Mouse (Mus musculus): ENCODE measurements around the gene Gm45717. TPM values are rescaled to one million over a fixed set of nuclear protein-coding genes. Genes with fewer than 3 reads are reported as not detected.

Gm45717 gene
- polyA plus RNA-seq, 1 experiment from 2014 or later: 0.76 TPM

- WGBS: 1% methylated on average over 9 of the region's 9 CpGs
- H3K27ac ChIP-seq (ENCODE audit: low read length): 0 out of 2 replicates have a peak overlapping the region, but pooled peaks have one; percentile 13
- no peaks in the 10 kb centered on the region for H3K27me3 ChIP-seq (ENCODE audit: insufficient read depth, low read length)
- peaks cover 52% of the 10 kb centered on the region for H3K4me1 ChIP-seq (ENCODE audit: insufficient read depth, low read length)
- peak overlapping the region; percentile 77 for H3K9ac ChIP-seq (replicated peaks; ENCODE audit: low read length)
- ATAC-seq (ENCODE audit: low FRiP score, low TSS enrichment): no peak
- 0 out of 2 replicates have a peak, but pooled peaks cover 2% of the 10 kb centered on the region for H3K36me3 ChIP-seq (ENCODE audit: insufficient read depth, low read length)
- no peaks in the 10 kb centered on the region for H3K9me3 ChIP-seq (ENCODE audit: low read length)
- H3K4me2 ChIP-seq (replicated peaks; ENCODE audit: low read depth, low read length): peak overlapping the region; percentile 79
- H3K4me3 ChIP-seq (ENCODE audit: low read length): peak overlapping the region; percentile 73
Observed at GRCm38 (mm10) chr7:140954733-140955071, 1.0 kb downstream of the Gm45717 start.

GRCm38 (mm10) chr7:140953800-140954732 is 1.7 kb downstream of the Gm45717 start:
- whole genome bisulfite sequencing: 51% methylated on average over 15 of the region's 15 CpGs
- H3K27me3 ChIP-seq (ENCODE audit: insufficient read depth, low read length): no peaks in the 10 kb centered on the region
- peaks cover 51% of the 10 kb centered on the region for H3K4me1 ChIP-seq (ENCODE audit: insufficient read depth, low read length)
- no peaks in the 10 kb centered on the region for H3K9me3 ChIP-seq (ENCODE audit: low read length)
- peak overlapping the region; percentile 79 for H3K4me2 ChIP-seq (replicated peaks; ENCODE audit: low read depth, low read length)
- H3K36me3 ChIP-seq (ENCODE audit: insufficient read depth, low read length): peaks cover 8% of the 10 kb centered on the region; the same call in 1 of the 2 replicates
- H3K27ac ChIP-seq (ENCODE audit: low read length): 0 out of 2 replicates have a peak overlapping the region, but pooled peaks have one; percentile 13
- H3K4me3 ChIP-seq (ENCODE audit: low read length): peak overlapping the region; percentile 73
- ATAC-seq (ENCODE audit: low FRiP score, low TSS enrichment): no peak
- peak overlapping the region; percentile 77 for H3K9ac ChIP-seq (replicated peaks; ENCODE audit: low read length)

- H3K4me2 ChIP-seq (replicated peaks; ENCODE audit: low read depth, low read length): peak overlapping the region; percentile 79
- peaks cover 18% of the 10 kb centered on the region for H3K36me3 ChIP-seq (ENCODE audit: insufficient read depth, low read length)
- no peak for ATAC-seq (ENCODE audit: low FRiP score, low TSS enrichment)
- no peak overlapping the region for H3K27ac ChIP-seq (ENCODE audit: low read length)
- no peak overlapping the region for H3K4me3 ChIP-seq (ENCODE audit: low read length)
- H3K9ac ChIP-seq (replicated peaks; ENCODE audit: low read length): peak overlapping the region; percentile 77
- peaks cover 49% of the 10 kb centered on the region for H3K4me1 ChIP-seq (ENCODE audit: insufficient read depth, low read length)
- H3K9me3 ChIP-seq (ENCODE audit: low read length): no peaks in the 10 kb centered on the region
- 80% methylated on average over 11 of the region's 11 CpGs for WGBS
- no peaks in the 10 kb centered on the region for H3K27me3 ChIP-seq (ENCODE audit: insufficient read depth, low read length)
Observed at GRCm38 (mm10) chr7:140953133-140953532, 2.6 kb downstream of the Gm45717 start.

GRCm38 (mm10) chr7:140952441-140952840 is 3.3 kb downstream of the Gm45717 start:
- Histone ChIP-seq H3K9me3 (ENCODE audit: low read length) (no peaks in the 10 kb centered on the region), H3K4me3 (ENCODE audit: low read length) (no peak overlapping the region), H3K27ac (ENCODE audit: low read length) (no peak overlapping the region), H3K4me1 (ENCODE audit: insufficient read depth, low read length) (peaks cover 49% of the 10 kb centered on the region), H3K9ac (replicated peaks; ENCODE audit: low read length) (no peak overlapping the region), H3K36me3 (ENCODE audit: insufficient read depth, low read length) (peaks cover 23% of the 10 kb centered on the region), H3K4me2 (replicated peaks; ENCODE audit: low read depth, low read length) (no peak overlapping the region), H3K27me3 (ENCODE audit: insufficient read depth, low read length) (no peaks in the 10 kb centered on the region)
- 74% methylated on average over 7 of the region's 7 CpGs for WGBS
- ATAC-seq (ENCODE audit: low FRiP score, low TSS enrichment): no peak

GRCm38 (mm10) chr7:140951765-140952164 is 4.0 kb downstream of the Gm45717 start:
- Histone ChIP-seq H3K9ac (replicated peaks; ENCODE audit: low read length) (no peak overlapping the region), H3K27ac (ENCODE audit: low read length) (peak overlapping the region; percentile 61; the same call in 1 of the 2 replicates), H3K9me3 (ENCODE audit: low read length) (no peaks in the 10 kb centered on the region), H3K4me3 (ENCODE audit: low read length) (no peak overlapping the region), H3K4me2 (replicated peaks; ENCODE audit: low read depth, low read length) (no peak overlapping the region), H3K27me3 (ENCODE audit: insufficient read depth, low read length) (no peaks in the 10 kb centered on the region), H3K4me1 (ENCODE audit: insufficient read depth, low read length) (peaks cover 46% of the 10 kb centered on the region), H3K36me3 (ENCODE audit: insufficient read depth, low read length) (peaks cover 29% of the 10 kb centered on the region)
- 60% methylated on average over 6 of the region's 6 CpGs for WGBS
- ATAC-seq (ENCODE audit: low FRiP score, low TSS enrichment): no peak

- 20% methylated on average over 8 of the region's 8 CpGs for WGBS
- Histone ChIP-seq H3K27me3 (ENCODE audit: insufficient read depth, low read length) (no peaks in the 10 kb centered on the region), H3K36me3 (ENCODE audit: insufficient read depth, low read length) (peaks cover 34% of the 10 kb centered on the region), H3K4me2 (replicated peaks; ENCODE audit: low read depth, low read length) (peak overlapping the region; percentile 14; the same call in 1 of the 2 replicates), H3K4me3 (ENCODE audit: low read length) (no peak overlapping the region), H3K27ac (ENCODE audit: low read length) (peak overlapping the region; percentile 61), H3K9ac (replicated peaks; ENCODE audit: low read length) (0 out of 2 replicates have a peak overlapping the region, but pooled peaks have one; percentile 28), H3K9me3 (ENCODE audit: low read length) (no peaks in the 10 kb centered on the region), H3K4me1 (ENCODE audit: insufficient read depth, low read length) (peaks cover 39% of the 10 kb centered on the region)
- ATAC-seq (ENCODE audit: low FRiP score, low TSS enrichment): no peak
Observed at GRCm38 (mm10) chr7:140951051-140951450, 4.7 kb downstream of the Gm45717 start.

- H3K4me2 ChIP-seq (replicated peaks; ENCODE audit: low read depth, low read length): peak within 1 kb of the TSS; percentile 14; the same call in 1 of the 2 replicates
- H3K4me1 ChIP-seq (ENCODE audit: insufficient read depth, low read length): peaks cover 37% of the 10 kb centered on the region
- no peaks in the 10 kb centered on the region for H3K27me3 ChIP-seq (ENCODE audit: insufficient read depth, low read length)
- no peak for ATAC-seq (ENCODE audit: low FRiP score, low TSS enrichment)
- no peaks in the 10 kb centered on the region for H3K9me3 ChIP-seq (ENCODE audit: low read length)
- H3K36me3 ChIP-seq (ENCODE audit: insufficient read depth, low read length): peaks cover 34% of the 10 kb centered on the region
- H3K9ac ChIP-seq (replicated peaks; ENCODE audit: low read length): 0 out of 2 replicates have a peak within 1 kb of the TSS, but pooled peaks have one; percentile 28
- WGBS: 53% methylated on average over 16 of the region's 16 CpGs
- peak within 1 kb of the TSS; percentile 61 for H3K27ac ChIP-seq (ENCODE audit: low read length)
- no peak within 1 kb of the TSS for H3K4me3 ChIP-seq (ENCODE audit: low read length)
Observed at GRCm38 (mm10) chr7:140949824-140950530, 5.8 kb downstream of the Gm45717 start, which contains the start of gene Ifitm5. Gene Ifitm5, minus strand, starts transcription at chr7:140950291.

- Histone ChIP-seq H3K36me3 (ENCODE audit: insufficient read depth, low read length) (peaks cover 34% of the 10 kb centered on the region), H3K4me2 (replicated peaks; ENCODE audit: low read depth, low read length) (no peak overlapping the region), H3K4me3 (ENCODE audit: low read length) (no peak overlapping the region), H3K4me1 (ENCODE audit: insufficient read depth, low read length) (peaks cover 33% of the 10 kb centered on the region), H3K27ac (ENCODE audit: low read length) (no peak overlapping the region), H3K9ac (replicated peaks; ENCODE audit: low read length) (no peak overlapping the region), H3K27me3 (ENCODE audit: insufficient read depth, low read length) (no peaks in the 10 kb centered on the region), H3K9me3 (ENCODE audit: low read length) (no peaks in the 10 kb centered on the region)
- 85% methylated on average over 6 of the region's 6 CpGs for WGBS
- ATAC-seq (ENCODE audit: low FRiP score, low TSS enrichment): no peak
Observed at GRCm38 (mm10) chr7:140949255-140949654, 6.5 kb downstream of the Gm45717 start.

- H3K27ac ChIP-seq (ENCODE audit: low read length): no peak overlapping the region
- H3K9ac ChIP-seq (replicated peaks; ENCODE audit: low read length): no peak overlapping the region
- no peak overlapping the region for H3K4me3 ChIP-seq (ENCODE audit: low read length)
- peaks cover 23% of the 10 kb centered on the region for H3K4me1 ChIP-seq (ENCODE audit: insufficient read depth, low read length)
- no peaks in the 10 kb centered on the region for H3K9me3 ChIP-seq (ENCODE audit: low read length)
- WGBS: 82% methylated on average over 8 of the region's 8 CpGs
- peaks cover 34% of the 10 kb centered on the region for H3K36me3 ChIP-seq (ENCODE audit: insufficient read depth, low read length)
- ATAC-seq (ENCODE audit: low FRiP score, low TSS enrichment): no peak
- no peaks in the 10 kb centered on the region for H3K27me3 ChIP-seq (ENCODE audit: insufficient read depth, low read length)
- H3K4me2 ChIP-seq (replicated peaks; ENCODE audit: low read depth, low read length): no peak overlapping the region
Observed at GRCm38 (mm10) chr7:140948161-140948560, 7.6 kb downstream of the Gm45717 start.

Data from kidney, embryonic 16.5 days (tissue).